Mouse (Mus musculus) MEL (cell line): ENCODE measurements around the gene Ptma. TPM values are rescaled to one million over a fixed set of nuclear protein-coding genes. Genes with fewer than 3 reads are reported as not detected.

Source experiments
- DNase-seq: peaks from one replicate; pipeline ENCODE4 v3.0.0; 2011; ENCODE audit warnings: low read depth, low spot score
- H3K27ac ChIP-seq: 2 replicates; pipeline ENCODE4 v1.5.1; 2012; ENCODE audit warnings: low read depth, mild to moderate bottlenecking, control low read depth, low read length, moderate library complexity; ENCODE audit not compliant: control insufficient read depth
- H3K27me3 ChIP-seq, 2 experiments: fragments of 150-350 bp in 1 of 2; sonication (generic) in 1 of 2; 2 replicates each; pipeline ENCODE4 v1.6.1; 2012; ENCODE audit warnings: low read length in 2 of 2, mild to moderate bottlenecking in 2 of 2, improper control_type of control experiment in 1 of 2, moderate library complexity in 1 of 2; ENCODE audit not compliant: insufficient read depth in 2 of 2, control insufficient read depth in 1 of 2
- H3K36me3 ChIP-seq, 2 experiments: 2 replicates each; pipeline ENCODE4 v1.6.1; 2012 to 2014; ENCODE audit warnings: low read length in 2 of 2, improper control_type of control experiment in 1 of 2, inconsistent platforms in 1 of 2, mild to moderate bottlenecking in 1 of 2; ENCODE audit not compliant: insufficient read depth in 2 of 2, control insufficient read depth in 1 of 2
- H3K4me1 ChIP-seq, 2 experiments: fragments of 150-350 bp in 1 of 2; sonication (generic) in 1 of 2; 2 replicates each; pipeline ENCODE4 v1.6.1; 2012; ENCODE audit warnings: low read length in 2 of 2, improper control_type of control experiment in 1 of 2, mild to moderate bottlenecking in 1 of 2; ENCODE audit not compliant: insufficient read depth in 2 of 2, control insufficient read depth in 1 of 2
- H3K4me3 ChIP-seq, 2 experiments: fragments of 150-350 bp in 1 of 2; sonication (generic) in 1 of 2; 2 replicates each; pipeline ENCODE4 v1.5.1; 2012; ENCODE audit warnings: low read depth in 2 of 2, low read length in 2 of 2, mild to moderate bottlenecking in 2 of 2, moderate library complexity in 2 of 2, control low read depth in 1 of 2, improper control_type of control experiment in 1 of 2; ENCODE audit not compliant: control insufficient read depth in 1 of 2, insufficient read depth in 1 of 2
- H3K79me2 ChIP-seq: 2 replicates; pipeline ENCODE4 v1.6.1; 2012; ENCODE audit warnings: mild to moderate bottlenecking, low read length, moderate library complexity; ENCODE audit not compliant: control insufficient read depth, poor library complexity, insufficient read depth
- H3K9ac ChIP-seq: 2 replicates; pipeline ENCODE4 v1.6.1; 2012; ENCODE audit warnings: low read depth, mild to moderate bottlenecking, control low read depth, low read length, moderate library complexity; ENCODE audit not compliant: control insufficient read depth, poor library complexity, severe bottlenecking
- H3K9me3 ChIP-seq: fragments of 150-350 bp; sonication (generic); replicated peaks from 2 replicates; pipeline ENCODE4 v1.6.1; 2012; ENCODE audit warnings: mild to moderate bottlenecking, low read length, improper control_type of control experiment, moderate library complexity; ENCODE audit not compliant: insufficient read depth
- BHLHE40 ChIP-seq: IDR thresholded peaks from 2 replicates; pipeline ENCODE4 v1.6.1; 2012; ENCODE audit warnings: low read depth, mild to moderate bottlenecking, inconsistent platforms, low read length, improper control_type of control experiment, borderline replicate concordance
- CTCF ChIP-seq, 3 experiments: IDR thresholded peaks in 2 of 3; conservative IDR thresholded peaks in 1 of 3; 2 replicates each; pipeline ENCODE4 v1.5.1; 2011 to 2012; ENCODE audit warnings: low read length in 3 of 3, low read depth in 2 of 3, mild to moderate bottlenecking in 2 of 3, improper control_type of control experiment in 1 of 3, inconsistent platforms in 1 of 3, mixed read lengths in 1 of 3, moderate library complexity in 1 of 3; ENCODE audit not compliant: control insufficient read depth in 1 of 3, insufficient read depth in 1 of 3, poor library complexity in 1 of 3, severe bottlenecking in 1 of 3
- E2F4 ChIP-seq: IDR thresholded peaks from 2 replicates; pipeline ENCODE4 v1.6.1; 2011; ENCODE audit warnings: low read depth, low read length, improper control_type of control experiment, borderline replicate concordance
- EP300 ChIP-seq, 2 experiments: IDR thresholded peaks; 2 replicates each; pipeline ENCODE4 v1.6.1; 2011; ENCODE audit warnings: improper control_type of control experiment in 2 of 2, low read length in 2 of 2, low read depth in 1 of 2, mild to moderate bottlenecking in 1 of 2
- ETS1 ChIP-seq: IDR thresholded peaks from 2 replicates; pipeline ENCODE4 v1.6.1; 2012; ENCODE audit warnings: low read depth, mild to moderate bottlenecking, inconsistent platforms, low read length, improper control_type of control experiment, moderate library complexity
- GABPA ChIP-seq: IDR thresholded peaks from 2 replicates; pipeline ENCODE4 v1.6.1; 2012; ENCODE audit warnings: low read depth, mild to moderate bottlenecking, inconsistent platforms, low read length, improper control_type of control experiment, moderate library complexity
- GATA1 ChIP-seq: IDR thresholded peaks from 2 replicates; pipeline ENCODE4 v1.6.1; 2011; ENCODE audit warnings: low read depth, low read length, improper control_type of control experiment
- HCFC1 ChIP-seq: IDR thresholded peaks from 2 replicates; pipeline ENCODE4 v1.6.1; 2012; ENCODE audit warnings: low read depth, mild to moderate bottlenecking, inconsistent platforms, low read length, improper control_type of control experiment, moderate library complexity
- JUND ChIP-seq: IDR thresholded peaks from 2 replicates; pipeline ENCODE4 v1.6.1; 2011; ENCODE audit warnings: low read depth, mild to moderate bottlenecking, improper control_type of control experiment, low read length
- KAT2A ChIP-seq: conservative IDR thresholded peaks from 2 replicates; pipeline ENCODE4 v1.6.1; 2012; ENCODE audit warnings: low read depth, low read length, improper control_type of control experiment, inconsistent platforms
- MAFK ChIP-seq: IDR thresholded peaks from 2 replicates; pipeline ENCODE4 v1.6.1; 2011; ENCODE audit warnings: low read depth, mild to moderate bottlenecking, low read length, improper control_type of control experiment, borderline replicate concordance
- MAX ChIP-seq: IDR thresholded peaks from 2 replicates; pipeline ENCODE4 v1.6.1; 2011; ENCODE audit warnings: low read length, improper control_type of control experiment
- MXI1 ChIP-seq: IDR thresholded peaks from 2 replicates; pipeline ENCODE4 v1.6.1; 2011; ENCODE audit warnings: mild to moderate bottlenecking, low read depth, low read length, improper control_type of control experiment
- NRF1 ChIP-seq: IDR thresholded peaks from 2 replicates; pipeline ENCODE4 v1.6.1; 2014; ENCODE audit warnings: low read depth, mild to moderate bottlenecking, inconsistent platforms, low read length, improper control_type of control experiment, moderate library complexity; ENCODE audit not compliant: poor library complexity, insufficient read depth, severe bottlenecking
- POLR2AphosphoS2 ChIP-seq: IDR thresholded peaks from 2 replicates; pipeline ENCODE4 v1.6.1; 2011; ENCODE audit warnings: low read length, improper control_type of control experiment
- RCOR1 ChIP-seq: IDR thresholded peaks from 2 replicates; pipeline ENCODE4 v1.6.1; 2012; ENCODE audit warnings: low read depth, mild to moderate bottlenecking, inconsistent platforms, low read length, improper control_type of control experiment
- SIN3A ChIP-seq: IDR thresholded peaks from 2 replicates; pipeline ENCODE4 v1.6.1; 2012; ENCODE audit warnings: low read length, improper control_type of control experiment, inconsistent platforms
- SMC3 ChIP-seq: IDR thresholded peaks from 2 replicates; pipeline ENCODE4 v1.6.1; 2011; ENCODE audit warnings: low read depth, low read length, improper control_type of control experiment
- TBP ChIP-seq: IDR thresholded peaks from 2 replicates; pipeline ENCODE4 v1.8.0; 2011; ENCODE audit warnings: low read depth, low read length, improper control_type of control experiment
- TCF12 ChIP-seq: IDR thresholded peaks from 2 replicates; pipeline ENCODE4 v1.6.1; 2014; ENCODE audit warnings: low read depth, mild to moderate bottlenecking, inconsistent platforms, low read length, improper control_type of control experiment, moderate library complexity
- ZC3H11A ChIP-seq: IDR thresholded peaks from 2 replicates; pipeline ENCODE4 v1.6.1; 2012; ENCODE audit warnings: low read depth, mild to moderate bottlenecking, inconsistent platforms, low read length, improper control_type of control experiment
- ZKSCAN1 ChIP-seq: IDR thresholded peaks from 2 replicates; pipeline ENCODE4 v1.6.1; 2012; ENCODE audit warnings: low read depth, mild to moderate bottlenecking, inconsistent platforms, low read length, improper control_type of control experiment, moderate library complexity
- ZNF384 ChIP-seq: IDR thresholded peaks from 2 replicates; pipeline ENCODE4 v1.6.1; 2012; ENCODE audit warnings: low read depth, mild to moderate bottlenecking, inconsistent platforms, low read length, improper control_type of control experiment
- polyA plus RNA-seq, 2 experiments: library from polyadenylated mRNA; stranded (reverse) in 1 of 2; unstranded in 1 of 2; fragments of >175 nt in 1 of 2; fragments of >200 nt in 1 of 2; gene quantifications; 2 replicates each; pipeline versions ENCODE4 v1.2.1 to v1.2.4; 2012; ENCODE audit warnings: low replicate concordance in 2 of 2, low read depth in 1 of 2; ENCODE audit not compliant: insufficient read length in 2 of 2, insufficient read depth in 1 of 2, missing spikeins in 1 of 2
- total RNA-seq: library from RNA; depleted of rRNA; stranded (reverse); fragments of 300-350 nt; gene quantifications from 2 replicates; pipeline ENCODE4 v1.2.3, GENCODE M21; 2012

Ptma gene
- total and polyA plus RNA-seq, 3 experiments = 2,419 to 4,891 (median 3,309) TPM

- Histone ChIP-seq H3K9ac (no peak overlapping the region), H3K36me3 (peaks cover 25 to 28% of the 10 kb centered on the region in 2 experiments), H3K9me3 (no peaks in the 10 kb centered on the region), H3K4me1 (peaks cover 16 to 18% of the 10 kb centered on the region in 2 experiments), H3K4me3 (no peak overlapping the region), H3K27me3 (no peaks in the 10 kb centered on the region), H3K27ac (no peak overlapping the region), H3K79me2 (no peaks in the 10 kb centered on the region)
- TF ChIP-seq MAFK (no peak), NRF1 (no peak), GABPA (no peak), ETS1 (no peak), MXI1 (no peak), TBP (no peak)
- DNase-seq = no peak
Measured at GRCm38 (mm10) chr1:86546797-86547196, 20.3 kb downstream of the Ptma start.

- TF ChIP-seq MAX = no peak
- peak; percentile 80 for TF ChIP-seq GATA1
- peak; percentile 13; the same call in 1 of the 2 replicates for TF ChIP-seq BHLHE40
- peak; percentile 26; the same call in 1 of the 2 replicates for TF ChIP-seq HCFC1
- TF ChIP-seq SIN3A = peak; percentile 67
- no peak for TF ChIP-seq ZKSCAN1
- no peak for TF ChIP-seq POLR2AphosphoS2
- TF ChIP-seq CTCF (IDR thresholded peaks at IDR 0.05 in 2 of 3, conservative IDR thresholded peaks at IDR 0.05 in 1 of 3; ENCODE audit: control insufficient read depth in 1 of 3, insufficient read depth in 1 of 3, low read depth in 2 of 3, low read length in 3 of 3, poor library complexity in 1 of 3, severe bottlenecking in 1 of 3) = no peak
- peak; percentile 66; the same call in 1 of the 2 replicates for TF ChIP-seq TCF12
- peak; percentile 61; the same call in 1 of the 2 replicates for TF ChIP-seq MXI1
- peak; percentile 27; the same call in 1 of the 2 replicates for TF ChIP-seq RCOR1
- peak; percentile 59 for TF ChIP-seq ZNF384
- TF ChIP-seq ZC3H11A = 0 out of 2 replicates have a peak, but pooled peaks have one; percentile 5
- TF ChIP-seq TBP = no peak
- TF ChIP-seq E2F4 = no peak
- 0 out of 2 replicates have a peak, but pooled peaks have one; percentile 3 for TF ChIP-seq SMC3
- peak; percentile 28; the same call in 1 of the 2 replicates for TF ChIP-seq KAT2A
- peak; percentile 71 to 77 for TF ChIP-seq EP300 (IDR thresholded peaks at IDR 0.05; ENCODE audit: low read depth in 1 of 2, low read length in 2 of 2)
- no peak for TF ChIP-seq JUND
- peak; percentile 75 for TF ChIP-seq ETS1
- no peaks in the 10 kb centered on the region for H3K9me3 ChIP-seq
- H3K4me1 ChIP-seq = peaks cover 25 to 31% of the 10 kb centered on the region in 2 experiments
- H3K36me3 ChIP-seq = peaks cover 13 to 37% of the 10 kb centered on the region in 2 experiments
- no peak for DNase-seq
- H3K79me2 ChIP-seq = no peaks in the 10 kb centered on the region
- no peak overlapping the region for H3K9ac ChIP-seq
- H3K27me3 ChIP-seq = no peaks in the 10 kb centered on the region
- H3K27ac ChIP-seq = peak overlapping the region; percentile 57
- H3K4me3 ChIP-seq = no peak overlapping the region
Measured at GRCm38 (mm10) chr1:86551299-86551698, 24.8 kb downstream of the Ptma start.
